ENCODE assay signal across 16 mouse cellular contexts in the genomic region with DNA sequence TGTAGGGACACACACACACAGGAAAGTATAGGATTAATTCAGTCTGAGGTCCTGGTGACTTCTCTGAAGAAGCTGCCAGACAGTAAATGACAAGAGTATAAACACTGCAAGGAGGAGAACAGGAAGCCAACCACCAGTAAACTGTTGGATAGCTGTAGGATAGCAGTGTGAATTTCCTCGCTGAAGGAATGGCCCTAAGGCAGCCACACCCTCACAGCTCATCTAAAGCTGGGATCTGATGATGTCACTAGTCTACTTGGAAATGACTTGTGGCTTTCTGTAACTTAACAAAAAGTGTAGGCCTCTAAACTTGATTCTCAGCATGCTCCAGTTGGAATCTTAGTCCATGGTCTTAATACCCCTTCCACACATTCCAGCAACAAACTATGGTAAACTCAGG.
"Had no signal": no experiment of that assay in that cellular context is flagged by ENCODE, and none has a peak within 500 bp of the region (broad histone marks: within the 10 kb centered on the region; RNA-seq: fewer than 3 reads in every experiment).

No protein-coding gene starts in this region.

- H3K4me3 ChIP-seq: liver, embryonic 13.5 days; liver, embryonic 15.5 days; lung, embryonic 15.5 days; megakaryocyte, embryonic 14.5 days; midbrain, embryonic 13.5 days; midbrain, embryonic 15.5 days; neural tube, embryonic 12.5 days; stomach, embryonic 15.5 days had no signal

- H3K9ac ChIP-seq: liver, embryonic 13.5 days; liver, embryonic 15.5 days; liver, postnatal 0 days; lung, embryonic 15.5 days; midbrain, embryonic 13.5 days; midbrain, embryonic 15.5 days; neural tube, embryonic 12.5 days; stomach, embryonic 15.5 days had no signal

- H3K36me3 ChIP-seq: liver, embryonic 13.5 days; liver, embryonic 15.5 days; midbrain, embryonic 15.5 days; neural tube, embryonic 12.5 days; stomach, embryonic 15.5 days had no signal

- H3K27me3 ChIP-seq: liver, embryonic 13.5 days; liver, embryonic 15.5 days; lung, embryonic 15.5 days; megakaryocyte, embryonic 14.5 days; midbrain, embryonic 13.5 days; midbrain, embryonic 15.5 days; neural tube, embryonic 12.5 days; stomach, embryonic 15.5 days had no signal

- ATAC-seq: liver, postnatal 0 days; midbrain, embryonic 13.5 days; midbrain, embryonic 15.5 days had no signal

- DNase-seq: liver, embryonic 13.5 days; liver, postnatal 0 days; right cerebral cortex, postnatal 14 days; thymus, adult 2 months; thymus, postnatal 25 days; thymus, postnatal 4 days had no signal

- H3K9me3 ChIP-seq: liver, embryonic 13.5 days; liver, embryonic 15.5 days; lung, embryonic 15.5 days; megakaryocyte, embryonic 14.5 days; midbrain, embryonic 13.5 days; midbrain, embryonic 15.5 days; neural tube, embryonic 12.5 days; stomach, embryonic 15.5 days had no signal

- H3K27ac ChIP-seq: liver, embryonic 13.5 days; liver, embryonic 15.5 days; lung, embryonic 15.5 days; macrophage; midbrain, embryonic 13.5 days; midbrain, embryonic 15.5 days; neural tube, embryonic 12.5 days; stomach, embryonic 15.5 days; stomach, postnatal 0 days had no signal

- H3K4me2 ChIP-seq: liver, embryonic 13.5 days; liver, embryonic 15.5 days; lung, embryonic 15.5 days; midbrain, embryonic 11.5 days; midbrain, embryonic 13.5 days; midbrain, embryonic 15.5 days; neural tube, embryonic 12.5 days; stomach, embryonic 15.5 days had no signal

- H3K4me1 ChIP-seq: liver, embryonic 13.5 days; liver, embryonic 15.5 days; megakaryocyte, embryonic 14.5 days; midbrain, embryonic 13.5 days; midbrain, embryonic 15.5 days had no signal
